ENCODE assay signal across 17 mouse cellular contexts in the genomic region with DNA sequence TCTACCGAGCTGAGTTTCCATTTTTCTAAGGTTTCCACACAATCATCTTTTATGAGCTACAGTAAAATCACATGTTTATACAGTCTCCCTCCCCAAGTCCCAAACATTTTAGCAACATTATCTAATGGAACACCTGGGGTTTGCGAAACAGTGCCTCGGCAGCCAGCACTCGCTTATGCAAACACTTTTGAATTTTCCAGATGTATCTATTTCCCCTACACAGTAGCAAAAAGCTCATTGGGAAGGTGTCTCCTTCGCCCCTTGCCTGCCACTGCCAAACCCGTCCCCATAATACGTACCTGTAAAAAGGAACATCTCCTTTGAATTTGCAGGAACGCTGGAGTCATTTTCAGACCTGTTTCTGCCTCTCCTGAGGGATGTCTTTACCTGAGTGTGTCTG.
A peak's percentile ranks its signal among the peaks of the same experiment; 100 is the strongest.
DNase-seq lines count a peak whose midpoint lies in the region; ATAC-seq and TF ChIP-seq lines count a peak whose summit lies in the region.
"Had no signal": no experiment of that assay in that cellular context is flagged by ENCODE, and none has a peak within 500 bp of the region (broad histone marks: within the 10 kb centered on the region; RNA-seq: fewer than 3 reads in every experiment).

No protein-coding gene starts in this region.

- H3K4me1 ChIP-seq in hindbrain, embryonic 13.5 days (replicated peaks): peaks cover 10% of the 10 kb centered on the region
- no peaks in the 10 kb centered on the region for H3K4me1 ChIP-seq in hindbrain, embryonic 14.5 days (replicated peaks; ENCODE audit: control insufficient read depth, insufficient read depth, low read length)
- peaks cover 3% of the 10 kb centered on the region; the same call in 1 of the 2 replicates for H3K4me1 ChIP-seq in stomach, embryonic 14.5 days (ENCODE audit: control insufficient read depth, insufficient read depth, low read length)
- no peaks in the 10 kb centered on the region for H3K4me1 ChIP-seq in stomach, postnatal 0 days (replicated peaks; ENCODE audit: control insufficient read depth, insufficient read depth)
- peaks cover 19% of the 10 kb centered on the region for H3K4me1 ChIP-seq in neural tube, embryonic 13.5 days (replicated peaks)
- no peaks in the 10 kb centered on the region for H3K4me1 ChIP-seq in thymus, adult 2 months (replicated peaks; ENCODE audit: control insufficient read depth, insufficient read depth, low read length)
- H3K4me1 ChIP-seq: heart, embryonic 12.5 days; liver, embryonic 15.5 days; midbrain, embryonic 10.5 days had no signal

- no peaks in the 10 kb centered on the region for H3K27me3 ChIP-seq in hindbrain, embryonic 13.5 days
- H3K27me3 ChIP-seq in hindbrain, embryonic 14.5 days (ENCODE audit: control insufficient read depth, insufficient read depth, low read length): no peaks in the 10 kb centered on the region
- no peaks in the 10 kb centered on the region for H3K27me3 ChIP-seq in stomach, embryonic 14.5 days (ENCODE audit: control insufficient read depth, insufficient read depth, low read length)
- H3K27me3 ChIP-seq in stomach, postnatal 0 days (ENCODE audit: control insufficient read depth, insufficient read depth, low read length): no peaks in the 10 kb centered on the region
- 0 out of 2 replicates have a peak, but pooled peaks cover 2% of the 10 kb centered on the region for H3K27me3 ChIP-seq in neural tube, embryonic 13.5 days
- H3K27me3 ChIP-seq in thymus, adult 2 months (ENCODE audit: control insufficient read depth, insufficient read depth, low read length): no peaks in the 10 kb centered on the region
- H3K27me3 ChIP-seq: liver, embryonic 15.5 days had no signal

- TF ChIP-seq POLR2A in thymus, adult 2 months (IDR thresholded peaks at IDR 0.05; ENCODE audit: control insufficient read depth, extremely low read depth, insufficient read depth, low read length, poor library complexity): no peak

- no peak overlapping the region for H3K9ac ChIP-seq in hindbrain, embryonic 13.5 days
- no peak overlapping the region for H3K9ac ChIP-seq in hindbrain, embryonic 14.5 days
- no peak overlapping the region for H3K9ac ChIP-seq in stomach, embryonic 14.5 days (replicated peaks; ENCODE audit: low read depth, low read length)
- H3K9ac ChIP-seq in stomach, postnatal 0 days (ENCODE audit: low read length): no peak overlapping the region
- H3K9ac ChIP-seq in neural tube, embryonic 13.5 days: peak overlapping the region; percentile 2; the same call in 1 of the 2 replicates
- H3K9ac ChIP-seq: heart, embryonic 12.5 days; liver, embryonic 15.5 days had no signal

- H3K27ac ChIP-seq in hindbrain, embryonic 13.5 days: peak overlapping the region; percentile 32; the same call in 1 of the 2 replicates
- H3K27ac ChIP-seq in hindbrain, embryonic 14.5 days: no peak overlapping the region
- H3K27ac ChIP-seq in stomach, embryonic 14.5 days (ENCODE audit: low read length): peak overlapping the region; percentile 39; the same call in 1 of the 2 replicates
- H3K27ac ChIP-seq in stomach, postnatal 0 days (replicated peaks): no peak overlapping the region
- H3K27ac ChIP-seq in neural tube, embryonic 13.5 days (replicated peaks): peak overlapping the region; percentile 63
- no peak overlapping the region for H3K27ac ChIP-seq in thymus, adult 2 months (ENCODE audit: control insufficient read depth, insufficient read depth, low read length)
- H3K27ac ChIP-seq: hindbrain, postnatal 0 days; liver, embryonic 15.5 days; macrophage; midbrain, embryonic 10.5 days had no signal

- ATAC-seq in hindbrain, embryonic 13.5 days (ENCODE audit: low FRiP score): no peak
- ATAC-seq in hindbrain, embryonic 14.5 days (ENCODE audit: low FRiP score): no peak
- ATAC-seq in stomach, embryonic 14.5 days (ENCODE audit: insufficient number of reproducible peaks, insufficient read depth, low FRiP score, low read depth): no peak
- ATAC-seq in stomach, postnatal 0 days (ENCODE audit: low FRiP score, low TSS enrichment): no peak
- no peak for ATAC-seq in neural tube, embryonic 13.5 days (ENCODE audit: low read depth)
- ATAC-seq: hindbrain, postnatal 0 days had no signal

- H3K9me3 ChIP-seq in hindbrain, embryonic 13.5 days: no peaks in the 10 kb centered on the region
- H3K9me3 ChIP-seq in hindbrain, embryonic 14.5 days (ENCODE audit: control insufficient read depth, low read length): no peaks in the 10 kb centered on the region
- no peaks in the 10 kb centered on the region for H3K9me3 ChIP-seq in stomach, embryonic 14.5 days (ENCODE audit: control insufficient read depth, low read depth, low read length)
- no peaks in the 10 kb centered on the region for H3K9me3 ChIP-seq in stomach, postnatal 0 days (ENCODE audit: control insufficient read depth, low read length)
- no peaks in the 10 kb centered on the region for H3K9me3 ChIP-seq in neural tube, embryonic 13.5 days
- H3K9me3 ChIP-seq: heart, embryonic 12.5 days; liver, embryonic 15.5 days had no signal

- no peak for TF ChIP-seq EP300 in stomach, postnatal 0 days (optimal IDR thresholded peaks at IDR 0.05)

- H3K4me2 ChIP-seq in hindbrain, embryonic 13.5 days: no peak overlapping the region
- no peak overlapping the region for H3K4me2 ChIP-seq in hindbrain, embryonic 14.5 days (replicated peaks)
- no peak overlapping the region for H3K4me2 ChIP-seq in stomach, embryonic 14.5 days (replicated peaks; ENCODE audit: low read depth, low read length)
- no peak overlapping the region for H3K4me2 ChIP-seq in stomach, postnatal 0 days (replicated peaks; ENCODE audit: low read depth)
- no peak overlapping the region for H3K4me2 ChIP-seq in neural tube, embryonic 13.5 days
- H3K4me2 ChIP-seq: heart, embryonic 12.5 days; liver, embryonic 15.5 days had no signal

- H3K4me3 ChIP-seq in hindbrain, embryonic 13.5 days: no peak overlapping the region
- H3K4me3 ChIP-seq in hindbrain, embryonic 14.5 days (replicated peaks; ENCODE audit: low read length): no peak overlapping the region
- H3K4me3 ChIP-seq in stomach, embryonic 14.5 days (ENCODE audit: low read depth, low read length): no peak overlapping the region
- H3K4me3 ChIP-seq in stomach, postnatal 0 days (ENCODE audit: low read depth, low read length): no peak overlapping the region
- H3K4me3 ChIP-seq in neural tube, embryonic 13.5 days: no peak overlapping the region
- no peak overlapping the region for H3K4me3 ChIP-seq in thymus, adult 2 months (ENCODE audit: control insufficient read depth, insufficient read depth, low read length)
- H3K4me3 ChIP-seq: heart, embryonic 12.5 days; liver, embryonic 15.5 days; midbrain, embryonic 10.5 days had no signal

- no peak for DNase-seq in hindbrain, embryonic 14.5 days (ENCODE audit: low spot score)
- no peak for DNase-seq in stomach, postnatal 0 days (ENCODE audit: low spot score)
- no peak for DNase-seq in thymus, adult 2 months
- DNase-seq in left cerebral cortex, postnatal 4 days: no peak
- DNase-seq: cerebellum, adult 2 months; cerebellum, postnatal 36 days; kidney, adult 8-10 months; kidney, postnatal 36 days; thymus, adult 18-20 months had no signal

- no peaks in the 10 kb centered on the region for H3K36me3 ChIP-seq in hindbrain, embryonic 13.5 days
- H3K36me3 ChIP-seq in hindbrain, embryonic 14.5 days (replicated peaks; ENCODE audit: control insufficient read depth, insufficient read depth): no peaks in the 10 kb centered on the region
- no peaks in the 10 kb centered on the region for H3K36me3 ChIP-seq in stomach, embryonic 14.5 days (ENCODE audit: control insufficient read depth, insufficient read depth, low read length)
- H3K36me3 ChIP-seq in stomach, postnatal 0 days (ENCODE audit: control insufficient read depth, insufficient read depth, low read length): no peaks in the 10 kb centered on the region
- H3K36me3 ChIP-seq in neural tube, embryonic 13.5 days: no peaks in the 10 kb centered on the region
- no peaks in the 10 kb centered on the region for H3K36me3 ChIP-seq in thymus, adult 2 months (ENCODE audit: control insufficient read depth, insufficient read depth, low read length)
- H3K36me3 ChIP-seq: heart, embryonic 12.5 days; liver, embryonic 15.5 days; midbrain, embryonic 10.5 days had no signal

- WGBS in hindbrain, embryonic 13.5 days: 88% methylated on average over 8 of the region's 8 CpGs
- WGBS in hindbrain, embryonic 14.5 days: 82% methylated on average over 8 of the region's 8 CpGs
- 53% methylated on average over 8 of the region's 8 CpGs for WGBS in stomach, embryonic 14.5 days
- WGBS in stomach, postnatal 0 days: 61% methylated on average over 8 of the region's 8 CpGs
- 77% methylated on average over 8 of the region's 8 CpGs for WGBS in neural tube, embryonic 13.5 days
- 81% methylated on average over 8 of the region's 8 CpGs for WGBS in thymus, adult 2 months

- intact Hi-C loops in left cerebral cortex, postnatal 4 days (cut with DNase I): loop anchor here (10.0 kb wide), 1 partner anchor 116 kb away; no protein-coding TSS in a partner anchor

- no peak for TF ChIP-seq CTCF in stomach, postnatal 0 days (IDR thresholded peaks at IDR 0.05; ENCODE audit: low read depth)
- no peak for TF ChIP-seq CTCF in thymus, adult 2 months (IDR thresholded peaks at IDR 0.05; ENCODE audit: borderline replicate concordance, control insufficient read depth, extremely low read depth, insufficient read depth, low read length, poor library complexity)

Comparison
In these comparisons a context has a peak if more than half of its experiments do, and no peak if none do; other contexts are left out.
1. H3K27ac ChIP-seq: peak in hindbrain, embryonic 13.5 days (single experiment), stomach, embryonic 14.5 days (single experiment) and neural tube, embryonic 13.5 days (single experiment); none in hindbrain, embryonic 14.5 days (single experiment), stomach, postnatal 0 days (single experiment) and thymus, adult 2 months (single experiment).